Mouse (Mus musculus): ENCODE measurements around the gene Scarf1. TPM values are rescaled to one million over a fixed set of nuclear protein-coding genes. Genes with fewer than 3 reads are reported as not detected.

Scarf1 gene
- polyA plus RNA-seq, 1 experiment from 2014 or later = 13.8 TPM

DNA sequence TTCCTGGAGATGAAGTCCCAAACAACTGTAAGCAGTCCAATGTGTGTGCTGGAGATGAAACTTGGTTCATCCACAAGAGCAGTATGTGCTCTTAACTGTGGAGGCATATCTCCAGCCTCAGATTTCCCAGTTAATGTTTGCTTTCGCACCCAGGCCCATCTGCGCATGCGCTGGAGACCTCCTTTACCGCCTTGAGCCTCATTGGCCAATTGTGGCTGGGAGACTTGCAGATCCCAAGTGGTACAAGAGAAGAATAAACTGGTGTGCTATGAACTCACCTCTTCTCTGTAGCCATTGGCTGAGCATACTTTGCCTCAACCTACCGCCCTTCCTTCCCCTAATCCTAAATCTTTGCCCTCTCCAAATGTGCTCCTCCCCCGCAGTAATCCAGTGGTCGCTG lies 40.0 kb upstream of the Scarf1 start:
- H3K9me3 ChIP-seq (replicated peaks) = no peaks in the 10 kb centered on the region
- no peak overlapping the region for H3K4me2 ChIP-seq
- H3K27ac ChIP-seq (ENCODE audit: poor library complexity, severe bottlenecking) = no peak overlapping the region
- peaks cover 2% of the 10 kb centered on the region; the same call in 1 of the 2 replicates for H3K4me1 ChIP-seq (replicated peaks)
- no peak overlapping the region for H3K4me3 ChIP-seq
- WGBS = 49% methylated on average over 7 of the region's 7 CpGs
- no peak for ATAC-seq (ENCODE audit: insufficient number of reproducible peaks, low FRiP score)
- H3K36me3 ChIP-seq = no peaks in the 10 kb centered on the region
- H3K27me3 ChIP-seq (replicated peaks) = no peaks in the 10 kb centered on the region
- H3K9ac ChIP-seq = no peak overlapping the region

DNA sequence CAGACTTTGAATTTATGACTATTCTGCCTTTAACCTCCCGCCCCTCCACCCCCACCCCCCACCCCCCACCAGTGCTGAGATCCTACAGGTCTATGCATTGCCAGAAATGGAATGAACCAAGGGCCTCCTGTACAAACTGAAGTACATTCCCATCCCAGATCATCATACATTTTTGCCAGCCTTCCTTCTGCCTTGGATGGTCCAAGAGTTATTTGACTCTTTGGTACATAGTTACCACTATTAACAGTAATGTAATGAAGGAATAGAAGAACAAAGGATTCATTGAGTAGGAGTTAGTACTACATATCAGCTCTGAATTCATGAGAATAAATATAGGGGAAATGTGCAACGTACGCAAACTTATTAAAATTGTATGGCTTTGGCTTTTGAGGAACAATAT lies 27.1 kb upstream of the Scarf1 start:
- Histone ChIP-seq H3K36me3 (peaks cover 25% of the 10 kb centered on the region), H3K4me3 (peak overlapping the region; percentile 96), H3K9me3 (replicated peaks) (no peaks in the 10 kb centered on the region), H3K27ac (ENCODE audit: poor library complexity, severe bottlenecking) (no peak overlapping the region), H3K27me3 (replicated peaks) (no peaks in the 10 kb centered on the region), H3K9ac (no peak overlapping the region), H3K4me1 (replicated peaks) (peaks cover 11% of the 10 kb centered on the region), H3K4me2 (peak overlapping the region; percentile 91; the same call in 1 of the 2 replicates)
- 26% methylated on average over 3 of the region's 3 CpGs for WGBS
- ATAC-seq (ENCODE audit: insufficient number of reproducible peaks, low FRiP score) = 0 out of 2 replicates have a peak, but pooled peaks have one; percentile 10

DNA sequence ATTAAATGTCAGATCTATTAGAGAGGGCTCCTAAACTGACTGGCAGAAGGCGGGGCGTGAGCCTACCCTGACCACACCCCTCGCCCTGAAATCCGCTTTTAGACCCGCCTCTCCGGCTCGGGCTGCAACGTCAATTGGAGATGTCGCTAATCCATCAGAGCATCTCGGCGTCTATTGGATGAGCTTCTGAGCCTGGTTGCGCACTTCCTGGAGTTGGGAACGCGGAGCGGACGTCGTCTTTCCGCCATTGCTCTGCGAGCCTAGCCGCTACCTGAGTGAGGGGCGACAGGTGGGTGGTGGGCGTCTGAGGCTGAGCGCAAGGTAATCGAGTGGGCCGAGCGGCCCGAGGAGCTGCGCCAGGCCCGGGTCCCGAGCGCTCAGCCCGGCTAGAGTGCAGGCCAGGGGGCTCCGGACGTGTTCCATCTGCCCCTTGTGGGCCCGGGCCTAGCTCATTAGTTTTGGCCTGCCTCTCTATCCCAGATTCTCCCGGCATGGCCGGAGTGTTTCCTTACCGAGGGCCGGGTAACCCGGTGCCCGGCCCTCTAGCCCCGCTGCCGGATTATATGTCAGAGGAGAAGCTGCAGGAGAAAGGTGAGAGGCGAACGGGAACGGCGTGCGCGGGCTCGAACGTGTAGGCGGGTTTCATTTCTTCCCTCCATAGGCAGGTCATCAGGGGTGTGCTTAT lies 26.6 kb upstream of the Scarf1 start, which contains the start of gene Prpf8:
Gene Prpf8, plus strand, starts transcription at position 216 of the 685 bp plus-strand sequence.
- peaks cover 30% of the 10 kb centered on the region for H3K36me3 ChIP-seq
- H3K27me3 ChIP-seq (replicated peaks) = no peaks in the 10 kb centered on the region
- peak within 1 kb of the TSS; percentile 98 for H3K9ac ChIP-seq
- peak within 1 kb of the TSS; percentile 91 for H3K4me2 ChIP-seq
- H3K4me1 ChIP-seq (replicated peaks) = peaks cover 11% of the 10 kb centered on the region
- under 1% methylated on average over 52 of the region's 52 CpGs for WGBS
- ATAC-seq (ENCODE audit: insufficient number of reproducible peaks, low FRiP score) = peak; percentile 99
- 0 out of 2 replicates have a peak within 1 kb of the TSS, but pooled peaks have one; percentile 65 for H3K27ac ChIP-seq (ENCODE audit: poor library complexity, severe bottlenecking)
- peak within 1 kb of the TSS; percentile 96 for H3K4me3 ChIP-seq
- H3K9me3 ChIP-seq (replicated peaks) = no peaks in the 10 kb centered on the region

DNA sequence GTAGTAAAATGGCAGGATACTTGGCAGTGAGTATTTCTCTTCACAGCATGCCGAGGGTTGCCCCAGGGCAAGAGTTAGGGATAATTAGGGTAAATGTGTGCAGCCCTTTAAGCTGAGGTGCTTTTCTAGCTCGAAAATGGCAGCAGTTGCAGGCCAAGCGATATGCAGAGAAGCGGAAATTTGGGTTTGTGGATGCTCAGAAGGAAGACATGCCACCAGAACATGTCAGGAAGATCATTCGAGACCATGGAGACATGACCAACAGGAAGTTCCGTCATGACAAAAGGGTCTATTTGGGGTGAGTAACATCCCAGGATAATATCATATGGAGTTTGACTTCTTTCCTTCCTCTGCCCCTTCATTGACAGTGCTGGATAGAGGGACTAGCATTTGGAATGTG lies 25.8 kb upstream of the Scarf1 start:
- peaks cover 38% of the 10 kb centered on the region for H3K36me3 ChIP-seq
- H3K27ac ChIP-seq (ENCODE audit: poor library complexity, severe bottlenecking) = no peak overlapping the region
- no peaks in the 10 kb centered on the region for H3K27me3 ChIP-seq (replicated peaks)
- WGBS = 34% methylated on average over 6 of the region's 6 CpGs
- H3K4me3 ChIP-seq = peak overlapping the region; percentile 96
- peak overlapping the region; percentile 98 for H3K9ac ChIP-seq
- H3K4me2 ChIP-seq = peak overlapping the region; percentile 91
- H3K4me1 ChIP-seq (replicated peaks) = peaks cover 11% of the 10 kb centered on the region
- H3K9me3 ChIP-seq (replicated peaks) = no peaks in the 10 kb centered on the region
- no peak for ATAC-seq (ENCODE audit: insufficient number of reproducible peaks, low FRiP score)

DNA sequence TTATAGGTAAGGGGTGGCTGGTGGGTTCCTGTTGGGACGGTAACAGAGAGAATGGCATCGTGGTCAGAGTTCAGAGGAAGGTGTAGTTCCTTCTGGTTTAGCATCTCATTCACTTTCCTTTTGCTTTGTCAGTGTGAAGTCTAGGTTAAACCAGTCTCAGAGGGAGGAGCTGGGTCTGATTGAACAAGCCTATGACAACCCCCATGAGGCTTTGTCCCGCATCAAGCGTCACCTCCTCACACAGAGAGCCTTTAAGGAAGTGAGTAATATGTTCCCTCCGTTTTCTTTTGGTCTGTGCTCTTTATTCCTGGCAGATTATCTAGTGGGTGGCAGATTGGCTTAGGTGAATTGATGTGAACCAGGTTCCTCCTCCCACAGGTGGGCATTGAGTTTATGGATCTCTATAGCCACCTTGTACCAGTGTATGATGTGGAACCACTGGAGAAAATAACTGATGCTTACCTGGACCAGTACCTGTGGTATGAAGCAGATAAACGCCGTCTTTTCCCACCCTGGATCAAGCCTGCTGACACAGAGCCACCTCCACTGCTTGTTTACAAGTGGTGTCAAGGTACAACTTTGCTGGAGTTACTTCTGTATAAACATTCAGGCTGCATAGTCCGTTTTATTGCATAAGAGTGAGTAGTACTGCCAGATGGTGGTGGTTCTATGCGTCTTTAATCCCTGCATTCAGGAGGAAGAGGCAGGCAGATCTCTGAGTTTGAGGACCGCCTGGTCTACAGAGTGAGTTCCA lies 18.9 kb upstream of the Scarf1 start:
- Histone ChIP-seq H3K4me3 (no peak overlapping the region), H3K27ac (ENCODE audit: poor library complexity, severe bottlenecking) (no peak overlapping the region), H3K9me3 (replicated peaks) (no peaks in the 10 kb centered on the region), H3K4me1 (replicated peaks) (no peaks in the 10 kb centered on the region), H3K4me2 (no peak overlapping the region), H3K9ac (no peak overlapping the region), H3K27me3 (replicated peaks) (no peaks in the 10 kb centered on the region), H3K36me3 (peaks cover 95% of the 10 kb centered on the region)
- ATAC-seq (ENCODE audit: insufficient number of reproducible peaks, low FRiP score) = no peak
- WGBS = 91% methylated on average over 10 of the region's 10 CpGs

DNA sequence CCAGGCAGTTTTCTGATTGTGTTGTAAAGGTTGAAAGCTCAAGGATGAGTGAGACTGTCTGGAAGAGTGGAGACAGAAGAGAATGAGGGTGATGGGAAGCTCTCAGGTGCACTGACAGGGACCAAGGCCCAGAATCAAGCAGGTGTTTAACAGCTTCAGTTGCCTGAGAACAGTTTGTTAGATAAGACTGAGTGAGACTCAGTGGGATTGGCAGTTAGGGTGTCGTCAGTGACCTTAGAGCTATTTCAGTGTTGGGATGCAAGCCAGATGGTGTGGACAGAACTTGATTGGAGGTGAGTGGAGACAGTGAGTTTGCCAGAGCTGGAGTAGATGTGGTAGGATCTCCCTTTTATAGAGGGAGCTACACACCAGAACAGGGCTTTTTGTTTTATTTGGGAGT lies 15.2 kb upstream of the Scarf1 start:
- no peak overlapping the region for H3K27ac ChIP-seq (ENCODE audit: poor library complexity, severe bottlenecking)
- peaks cover 95% of the 10 kb centered on the region for H3K36me3 ChIP-seq
- no peak overlapping the region for H3K4me3 ChIP-seq
- no peak overlapping the region for H3K4me2 ChIP-seq
- ATAC-seq (ENCODE audit: insufficient number of reproducible peaks, low FRiP score) = no peak
- H3K9me3 ChIP-seq (replicated peaks) = no peaks in the 10 kb centered on the region
- 36% methylated on average over 1 of the region's 1 CpGs for WGBS
- no peak overlapping the region for H3K9ac ChIP-seq
- no peaks in the 10 kb centered on the region for H3K4me1 ChIP-seq (replicated peaks)
- no peaks in the 10 kb centered on the region for H3K27me3 ChIP-seq (replicated peaks)

DNA sequence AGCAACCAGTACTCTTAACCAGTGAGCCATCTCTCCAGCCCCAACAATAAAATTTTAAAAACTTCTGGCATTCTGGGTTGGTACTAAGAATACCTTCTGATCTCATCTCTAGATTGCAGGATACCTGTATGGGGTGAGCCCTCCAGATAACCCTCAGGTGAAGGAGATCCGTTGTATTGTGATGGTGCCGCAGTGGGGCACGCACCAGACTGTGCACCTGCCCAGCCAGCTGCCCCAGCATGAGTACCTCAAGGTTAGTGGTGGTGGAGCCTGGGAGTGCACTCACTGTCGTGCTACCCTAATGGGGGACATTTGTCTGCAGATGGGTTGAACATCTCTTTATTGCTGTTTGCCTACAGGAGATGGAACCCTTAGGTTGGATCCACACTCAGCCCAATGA lies 5.2 kb upstream of the Scarf1 start:
- H3K27me3 ChIP-seq (replicated peaks) = no peaks in the 10 kb centered on the region
- peaks cover 24% of the 10 kb centered on the region for H3K4me1 ChIP-seq (replicated peaks)
- H3K27ac ChIP-seq (ENCODE audit: poor library complexity, severe bottlenecking) = no peak overlapping the region
- H3K4me3 ChIP-seq = no peak overlapping the region
- H3K36me3 ChIP-seq = peaks cover 57% of the 10 kb centered on the region
- no peak for ATAC-seq (ENCODE audit: insufficient number of reproducible peaks, low FRiP score)
- H3K4me2 ChIP-seq = no peak overlapping the region
- no peaks in the 10 kb centered on the region for H3K9me3 ChIP-seq (replicated peaks)
- WGBS = 93% methylated on average over 4 of the region's 4 CpGs
- no peak overlapping the region for H3K9ac ChIP-seq

DNA sequence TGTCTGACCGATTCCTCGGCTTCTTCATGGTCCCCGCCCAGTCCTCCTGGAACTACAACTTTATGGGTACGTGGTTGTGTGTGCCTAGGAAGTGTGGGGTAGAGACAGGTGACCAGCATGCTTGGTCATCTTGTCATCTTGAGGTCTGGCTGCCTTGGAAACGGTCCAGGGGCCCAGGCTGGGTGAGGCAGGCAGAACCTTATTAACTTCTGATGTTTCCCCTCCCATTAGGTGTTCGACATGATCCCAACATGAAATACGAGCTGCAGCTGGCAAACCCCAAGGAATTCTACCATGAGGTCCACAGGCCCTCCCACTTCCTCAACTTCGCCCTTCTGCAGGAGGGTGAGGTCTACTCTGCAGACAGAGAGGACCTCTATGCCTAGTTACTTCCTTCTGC lies 4.4 kb upstream of the Scarf1 start:
- H3K9me3 ChIP-seq (replicated peaks) = no peaks in the 10 kb centered on the region
- no peak for ATAC-seq (ENCODE audit: insufficient number of reproducible peaks, low FRiP score)
- no peaks in the 10 kb centered on the region for H3K27me3 ChIP-seq (replicated peaks)
- no peak overlapping the region for H3K4me3 ChIP-seq
- peak overlapping the region; percentile 88 for H3K27ac ChIP-seq (ENCODE audit: poor library complexity, severe bottlenecking)
- H3K4me2 ChIP-seq = no peak overlapping the region
- 73% methylated on average over 8 of the region's 8 CpGs for WGBS
- peaks cover 50% of the 10 kb centered on the region for H3K36me3 ChIP-seq
- peaks cover 26% of the 10 kb centered on the region for H3K4me1 ChIP-seq (replicated peaks)
- H3K9ac ChIP-seq = peak overlapping the region; percentile 78; the same call in 1 of the 2 replicates

DNA sequence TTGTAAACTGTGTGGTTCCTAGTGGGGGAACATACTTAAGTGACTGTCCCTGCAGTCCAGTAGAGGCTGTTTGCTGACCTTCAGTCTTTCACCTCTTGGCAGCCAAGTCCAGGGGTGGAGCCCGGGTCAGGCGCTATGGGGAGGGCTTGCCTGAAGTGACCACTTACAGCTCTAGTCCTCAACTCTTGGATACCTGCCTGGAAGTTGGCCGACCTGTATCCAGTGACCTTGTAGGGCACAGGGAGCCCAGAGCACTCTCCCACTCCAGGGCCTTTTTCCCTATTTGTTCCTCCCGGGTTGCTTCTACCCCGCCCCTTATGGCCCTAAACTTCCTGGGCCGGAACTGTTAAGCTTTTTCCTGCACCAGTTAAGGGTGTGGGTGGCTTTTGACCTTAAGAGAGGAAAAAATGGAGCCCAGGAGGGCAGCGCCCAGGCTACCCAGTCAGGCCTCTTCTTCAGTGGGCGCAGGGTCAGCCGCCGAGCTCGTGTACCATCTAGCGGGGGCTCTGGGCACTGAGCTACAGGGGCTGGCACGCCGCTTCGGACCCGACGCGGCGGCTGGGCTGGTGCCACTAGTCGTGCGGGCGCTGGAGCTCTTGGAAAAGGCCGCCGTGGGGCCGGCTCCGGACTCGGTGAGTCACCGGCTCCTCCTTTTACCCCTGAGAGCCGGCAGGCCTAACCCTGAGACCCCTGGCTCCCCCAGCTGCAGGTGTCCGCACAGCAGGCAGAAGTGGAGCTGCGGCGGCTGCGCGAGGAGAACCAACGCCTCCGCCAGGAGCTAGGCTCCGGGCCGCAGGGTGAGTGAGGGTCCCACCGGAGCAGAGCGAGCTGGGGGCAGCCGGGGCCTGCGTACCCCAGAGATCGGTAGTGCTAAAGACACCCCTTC lies 3.4 kb upstream of the Scarf1 start, which contains the start of gene Rilp:
Gene Rilp, plus strand, starts transcription at position 354 of the 886 bp plus-strand sequence.
- Histone ChIP-seq H3K9ac (peak within 1 kb of the TSS; percentile 78), H3K4me3 (peak within 1 kb of the TSS; percentile 57), H3K9me3 (replicated peaks) (no peaks in the 10 kb centered on the region), H3K27me3 (replicated peaks) (no peaks in the 10 kb centered on the region), H3K4me2 (peak within 1 kb of the TSS; percentile 96), H3K36me3 (peaks cover 40% of the 10 kb centered on the region), H3K27ac (ENCODE audit: poor library complexity, severe bottlenecking) (peak within 1 kb of the TSS; percentile 88), H3K4me1 (replicated peaks) (peaks cover 29% of the 10 kb centered on the region)
- WGBS = under 1% methylated on average over 43 of the region's 43 CpGs
- ATAC-seq (ENCODE audit: insufficient number of reproducible peaks, low FRiP score) = peak; percentile 78

DNA sequence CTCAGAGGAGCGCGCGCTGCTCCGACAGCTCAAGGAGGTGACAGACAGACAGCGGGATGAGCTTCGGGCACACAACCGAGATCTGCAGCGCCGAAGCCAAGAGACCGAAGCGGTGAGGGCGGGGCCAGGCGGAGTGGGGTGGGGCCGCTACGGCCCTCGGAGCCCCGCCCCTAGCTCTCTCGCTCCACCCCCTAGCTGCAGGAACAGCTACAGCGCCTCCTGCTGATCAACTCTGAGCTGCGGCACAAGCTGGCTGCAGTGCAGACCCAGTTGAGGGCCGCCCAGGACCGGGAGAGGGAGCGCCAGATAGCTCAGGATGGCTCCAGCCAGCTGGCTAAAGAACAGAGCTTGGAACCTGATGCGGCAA lies 2.7 kb upstream of the Scarf1 start:
- H3K4me1 ChIP-seq (replicated peaks) = peaks cover 29% of the 10 kb centered on the region
- peak overlapping the region; percentile 78 for H3K9ac ChIP-seq
- ATAC-seq (ENCODE audit: insufficient number of reproducible peaks, low FRiP score) = peak; percentile 88
- H3K27ac ChIP-seq (ENCODE audit: poor library complexity, severe bottlenecking) = peak overlapping the region; percentile 88; the same call in 1 of the 2 replicates
- peak overlapping the region; percentile 96 for H3K4me2 ChIP-seq
- H3K4me3 ChIP-seq = peak overlapping the region; percentile 57
- H3K9me3 ChIP-seq (replicated peaks) = no peaks in the 10 kb centered on the region
- WGBS = 4% methylated on average over 23 of the region's 24 CpGs
- peaks cover 40% of the 10 kb centered on the region for H3K36me3 ChIP-seq
- H3K27me3 ChIP-seq (replicated peaks) = no peaks in the 10 kb centered on the region

Data from heart, embryonic 12.5 days (tissue).